Mouse (Mus musculus): ENCODE measurements around the gene Gpr179.

DNA sequence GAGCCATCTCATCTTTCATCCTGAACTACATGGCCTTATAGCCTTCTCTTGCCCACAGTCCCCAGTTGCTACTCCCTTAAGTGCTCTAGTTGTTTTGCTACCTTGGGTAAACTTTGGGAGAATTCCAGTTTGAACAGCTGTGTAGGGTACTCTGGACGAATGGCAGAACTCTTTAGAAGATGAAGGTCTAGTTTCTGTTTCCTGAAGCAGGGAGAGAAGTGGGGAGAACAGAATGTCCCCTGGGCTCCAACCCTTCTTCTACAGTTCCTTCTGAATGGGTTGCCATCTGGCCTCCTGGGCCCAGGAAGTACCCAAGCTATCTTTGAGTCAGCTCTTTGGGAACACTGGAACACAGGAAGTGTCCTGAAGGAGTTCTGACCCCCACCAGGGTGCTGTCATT, 18.0 kb downstream of the Gpr179 start:
- TF ChIP-seq CTCF (IDR thresholded peaks at IDR 0.05; ENCODE audit: borderline replicate concordance, insufficient read depth, low read depth, low read length) (no peak), POLR2A (IDR thresholded peaks at IDR 0.05; ENCODE audit: borderline replicate concordance, insufficient read depth, low read length) (no peak)
